Mouse (Mus musculus) CH12.LX (cell line): ENCODE results near the gene Cblb. TPM values are rescaled to one million over a fixed set of nuclear protein-coding genes. Genes with fewer than 3 reads are reported as not detected.

Source experiments
- DNase-seq: peaks from one replicate; pipeline ENCODE4 v3.0.0-alpha.2; 2013; ENCODE audit errors: extremely low read depth
- H3K27ac ChIP-seq: 2 replicates; pipeline ENCODE4 v1.5.1; 2012; ENCODE audit warnings: low read depth, mild to moderate bottlenecking, control low read depth, moderate library complexity; ENCODE audit not compliant: insufficient read depth
- H3K27me3 ChIP-seq: replicated peaks from 2 replicates; pipeline ENCODE3; 2012; ENCODE audit warnings: inconsistent platforms
- H3K36me3 ChIP-seq, 2 experiments: replicated peaks in 1 of 2; 2 replicates each; pipeline versions ENCODE3 to v1.6.1; 2012; ENCODE audit warnings: inconsistent platforms in 1 of 2, low read length in 1 of 2, mild to moderate bottlenecking in 1 of 2, mixed read lengths in 1 of 2, moderate library complexity in 1 of 2; ENCODE audit not compliant: control insufficient read depth in 1 of 2, insufficient read depth in 1 of 2
- H3K4me1 ChIP-seq, 2 experiments: 2 replicates each; pipeline ENCODE4 v1.6.1; 2012; ENCODE audit warnings: inconsistent platforms in 1 of 2, moderate library complexity in 1 of 2; ENCODE audit not compliant: insufficient read depth in 2 of 2, control insufficient read depth in 1 of 2
- H3K4me2 ChIP-seq: 2 replicates; pipeline ENCODE4 v1.6.1; 2012; ENCODE audit warnings: low read depth, mild to moderate bottlenecking, control low read depth; ENCODE audit not compliant: poor library complexity, insufficient read depth, severe bottlenecking
- H3K4me3 ChIP-seq, 3 experiments: fragments of 150-350 bp in 1 of 3; sonication (generic) in 1 of 3; replicated peaks in 1 of 3; 2 replicates each; pipeline versions ENCODE3 to v1.5.1; 2011 to 2012; ENCODE audit warnings: low read depth in 2 of 3, low read length in 2 of 3, mild to moderate bottlenecking in 2 of 3, moderate library complexity in 2 of 3, control low read depth in 1 of 3, improper control_type of control experiment in 1 of 3, inconsistent platforms in 1 of 3, mixed read lengths in 1 of 3; ENCODE audit not compliant: poor library complexity in 1 of 3
- H3K79me2 ChIP-seq: replicated peaks from 2 replicates; pipeline ENCODE4 v1.6.1; 2012; ENCODE audit warnings: mild to moderate bottlenecking, moderate library complexity; ENCODE audit not compliant: control insufficient read depth, poor library complexity, insufficient read depth, severe bottlenecking; ENCODE audit errors: extremely low read depth
- H3K9ac ChIP-seq: 2 replicates; pipeline ENCODE4 v1.6.1; 2012; ENCODE audit warnings: low read depth, mild to moderate bottlenecking, control low read depth, moderate library complexity; ENCODE audit not compliant: insufficient read depth
- H3K9me3 ChIP-seq: replicated peaks from 2 replicates; pipeline ENCODE3; 2012; ENCODE audit warnings: low read length, inconsistent platforms, mixed read lengths
- BHLHE40 ChIP-seq: IDR thresholded peaks from 2 replicates; pipeline ENCODE4 v1.6.1; 2011; ENCODE audit warnings: mild to moderate bottlenecking, low read depth, low read length, improper control_type of control experiment
- CHD2 ChIP-seq: IDR thresholded peaks from 2 replicates; pipeline ENCODE4 v1.6.1; 2011; ENCODE audit warnings: low read length, improper control_type of control experiment
- CTCF ChIP-seq, 2 experiments: IDR thresholded peaks in 1 of 2; conservative IDR thresholded peaks in 1 of 2; 2 replicates each; pipeline ENCODE4 v1.5.1; 2011 to 2012; ENCODE audit warnings: low read depth in 2 of 2, low read length in 2 of 2, improper control_type of control experiment in 1 of 2, inconsistent platforms in 1 of 2, mild to moderate bottlenecking in 1 of 2, moderate library complexity in 1 of 2
- E2F4 ChIP-seq: IDR thresholded peaks from 2 replicates; pipeline ENCODE4 v1.6.1; 2011; ENCODE audit warnings: low read depth, low read length, improper control_type of control experiment; ENCODE audit not compliant: insufficient replicate concordance
- IRF4 ChIP-seq: IDR thresholded peaks from 2 replicates; pipeline ENCODE4 v1.6.1; 2014; ENCODE audit warnings: low read depth, mild to moderate bottlenecking, inconsistent platforms, low read length, improper control_type of control experiment
- JUND ChIP-seq: conservative IDR thresholded peaks from 2 replicates; pipeline ENCODE4 v1.6.1; 2011; ENCODE audit warnings: low read depth, low read length, improper control_type of control experiment
- KAT2A ChIP-seq: IDR thresholded peaks from 2 replicates; pipeline ENCODE4 v1.6.1; 2012; ENCODE audit warnings: low read length, improper control_type of control experiment, inconsistent platforms; ENCODE audit not compliant: insufficient replicate concordance
- NELFE ChIP-seq: IDR thresholded peaks from 2 replicates; pipeline ENCODE4 v1.6.1; 2011; ENCODE audit warnings: low read depth, low read length, improper control_type of control experiment
- NRF1 ChIP-seq: IDR thresholded peaks from 2 replicates; pipeline ENCODE4 v1.6.1; 2014; ENCODE audit warnings: low read depth, mild to moderate bottlenecking, inconsistent platforms, low read length, improper control_type of control experiment, moderate library complexity
- PAX5 ChIP-seq: IDR thresholded peaks from 2 replicates; pipeline ENCODE4 v1.6.1; 2012; ENCODE audit warnings: low read length, inconsistent platforms, mixed read lengths
- POLR2AphosphoS2 ChIP-seq: IDR thresholded peaks from 2 replicates; pipeline ENCODE4 v1.6.1; 2011; ENCODE audit warnings: low read depth, low read length, improper control_type of control experiment
- RCOR1 ChIP-seq: conservative IDR thresholded peaks from 2 replicates; pipeline ENCODE4 v1.6.1; 2012; ENCODE audit warnings: low read depth, mild to moderate bottlenecking, inconsistent platforms, low read length, improper control_type of control experiment
- SIN3A ChIP-seq: IDR thresholded peaks from 2 replicates; pipeline ENCODE4 v1.6.1; 2012; ENCODE audit warnings: low read length, improper control_type of control experiment, inconsistent platforms
- SMC3 ChIP-seq: IDR thresholded peaks from 2 replicates; pipeline ENCODE4 v1.6.1; 2011; ENCODE audit warnings: low read depth, low read length, improper control_type of control experiment
- TCF12 ChIP-seq: IDR thresholded peaks from 2 replicates; pipeline ENCODE4 v1.6.1; 2014; ENCODE audit warnings: low read depth, mild to moderate bottlenecking, inconsistent platforms, low read length, improper control_type of control experiment
- USF1 ChIP-seq: IDR thresholded peaks from 2 replicates; pipeline ENCODE4 v1.6.1; 2014; ENCODE audit warnings: low read depth, mild to moderate bottlenecking, inconsistent platforms, low read length, improper control_type of control experiment
- USF2 ChIP-seq: conservative IDR thresholded peaks from 2 replicates; pipeline ENCODE4 v1.6.1; 2011; ENCODE audit warnings: low read depth, low read length, improper control_type of control experiment
- ZKSCAN1 ChIP-seq: IDR thresholded peaks from 2 replicates; pipeline ENCODE4 v1.6.1; 2012; ENCODE audit warnings: low read depth, inconsistent platforms, low read length, improper control_type of control experiment, borderline replicate concordance
- ZMIZ1 ChIP-seq: IDR thresholded peaks from 2 replicates; pipeline ENCODE4 v1.6.1; 2012; ENCODE audit warnings: low read depth, mild to moderate bottlenecking, inconsistent platforms, low read length, improper control_type of control experiment
- dilution Hi-C: fragments of 300-500 bp; cut with MboI; formaldehyde crosslinking; loops from 2 replicates; pipeline ENCODE4 v1.14.3; 2020; ENCODE audit warnings: low sequenced_read_pairs; ENCODE audit not compliant: extremely low pct_unique_long_range_greater_than_20kb, extremely low pct_ligation_motif_present
- in situ Hi-C: fragments of 300-500 bp; cut with MboI; formaldehyde crosslinking; loops from 3 replicates; pipeline ENCODE4 v1.14.3; 2019; ENCODE audit warnings: low sequenced_read_pairs, low pct_ligation_motif_present, low pct_unique_long_range_greater_than_20kb, mixed read lengths
- polyA plus RNA-seq: library from polyadenylated mRNA; unstranded; fragments of >175 nt; gene quantifications from 2 replicates; pipeline ENCODE4 v1.2.1, GENCODE M21; 2012; ENCODE audit warnings: low read depth; ENCODE audit not compliant: insufficient read length
- total RNA-seq, 2 experiments: library from RNA; depleted of rRNA; stranded (reverse); fragments of 300-350 nt in 1 of 2; fragments of >200 nt in 1 of 2; gene quantifications; 2 replicates each; pipeline ENCODE4 v1.2.3; 2012 to 2014

Cblb gene
- total and polyA plus RNA-seq, 3 experiments, result 3.5 to 18.9 (median 6.3) TPM

DNA sequence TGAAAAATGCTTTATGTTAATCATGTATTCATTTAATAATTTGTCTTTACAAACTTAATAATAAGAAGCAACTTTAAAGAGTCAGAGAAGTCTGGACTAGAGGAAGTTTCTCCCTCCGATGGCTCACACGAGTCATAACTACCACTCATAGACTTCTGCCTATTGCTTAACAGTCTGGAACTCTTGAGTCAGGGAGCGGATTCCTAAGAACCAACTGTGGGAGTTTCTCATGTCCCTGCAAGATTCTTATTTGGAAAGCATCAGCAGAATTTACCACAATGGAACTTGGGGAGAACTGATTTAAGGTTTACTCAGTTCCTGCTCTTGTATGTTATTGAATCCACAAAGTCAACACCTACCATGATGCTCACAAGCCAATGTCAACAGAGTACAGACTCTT, 31.0 kb upstream of the Cblb start:
- DNase-seq, result no peak
- Histone ChIP-seq H3K4me2 (no peak overlapping the region), H3K4me3 (no peak overlapping the region), H3K36me3 (no peaks in the 10 kb centered on the region)
- in situ Hi-C loops, result no loop called here
- TF ChIP-seq NRF1, result no peak
- TF ChIP-seq, all 38 proteins: peak for 0
- Histone ChIP-seq H3K9ac (no peak overlapping the region), H3K27me3 (no peaks in the 10 kb centered on the region), H3K27ac (no peak overlapping the region), H3K4me1 (peaks cover 0 to 4% of the 10 kb centered on the region in 2 experiments; a peak in 1 of 4 replicates), H3K9me3 (no peaks in the 10 kb centered on the region), H3K79me2 (no peaks in the 10 kb centered on the region)
- dilution Hi-C loops, result no loop called here

DNA sequence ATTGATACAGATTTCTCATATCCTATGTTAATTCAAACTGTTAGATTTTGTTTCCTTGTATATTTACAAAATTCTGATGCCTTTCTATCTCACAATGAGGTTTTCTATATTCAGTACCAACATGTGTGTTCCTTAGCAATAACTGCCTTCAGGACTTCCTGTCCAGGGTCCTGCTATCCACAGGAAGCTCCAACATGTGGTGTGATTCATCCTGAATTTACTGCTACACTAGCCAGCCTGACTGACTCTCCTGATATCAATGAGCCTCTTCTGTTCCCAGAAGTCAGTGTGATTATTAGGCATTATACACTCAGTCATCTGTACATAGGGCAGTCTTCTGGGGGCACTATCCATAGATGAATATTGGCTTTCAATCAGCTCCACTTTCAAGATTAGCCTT, 30.2 kb upstream of the Cblb start:
- Histone ChIP-seq H3K79me2 (no peaks in the 10 kb centered on the region), H3K9ac (no peak overlapping the region), H3K4me1 (peaks cover 0 to 4% of the 10 kb centered on the region in 2 experiments; a peak in 1 of 4 replicates), H3K27me3 (no peaks in the 10 kb centered on the region), H3K36me3 (no peaks in the 10 kb centered on the region), H3K9me3 (no peaks in the 10 kb centered on the region), H3K4me3 (no peak overlapping the region), H3K27ac (no peak overlapping the region), H3K4me2 (no peak overlapping the region)
- in situ Hi-C loops, result no loop called here
- dilution Hi-C loops, result no loop called here
- DNase-seq, result no peak
- TF ChIP-seq CHD2 (no peak), SIN3A (no peak), NELFE (no peak), E2F4 (no peak), TCF12 (no peak), KAT2A (no peak), NRF1 (no peak), ZKSCAN1 (no peak), USF1 (no peak), USF2 (no peak)

DNA sequence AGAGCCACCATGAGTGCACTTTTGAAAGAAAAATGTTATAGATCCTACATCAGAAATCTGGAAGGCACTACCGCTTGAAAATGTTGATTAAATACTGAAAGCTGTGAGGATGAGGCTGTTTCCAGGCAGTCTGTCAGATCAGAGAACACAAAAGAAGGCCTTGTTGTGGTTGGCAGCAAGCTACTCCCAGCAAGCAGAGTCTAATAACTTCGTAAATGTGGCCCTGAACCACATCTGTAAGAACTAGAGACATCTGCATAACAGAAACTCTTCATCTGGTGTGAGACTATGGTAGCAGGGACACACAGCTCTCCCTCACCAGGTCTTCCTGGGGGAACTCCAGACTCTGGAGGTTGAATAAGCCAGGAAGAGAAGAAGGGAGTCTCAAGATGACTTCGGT, 24.0 kb upstream of the Cblb start:
- no peak overlapping the region for H3K9ac ChIP-seq
- H3K4me1 ChIP-seq, result peaks cover 4 to 5% of the 10 kb centered on the region in 2 experiments; a peak in 2 of 4 replicates
- no peak for DNase-seq
- dilution Hi-C loops (no loop called here), in situ Hi-C loops (no loop called here)
- H3K27me3 ChIP-seq, result no peaks in the 10 kb centered on the region
- H3K4me3 ChIP-seq, result no peak overlapping the region
- TF ChIP-seq NRF1, result no peak
- no peak for TF ChIP-seq E2F4
- no peak for TF ChIP-seq ZMIZ1
- TF ChIP-seq ZKSCAN1, result no peak
- TF ChIP-seq CHD2, result no peak
- no peak for TF ChIP-seq PAX5
- TF ChIP-seq POLR2AphosphoS2, result no peak
- TF ChIP-seq JUND, result no peak
- TF ChIP-seq IRF4, result no peak
- TF ChIP-seq RCOR1, result no peak
- TF ChIP-seq SMC3, result no peak
- no peak for TF ChIP-seq BHLHE40
- TF ChIP-seq CTCF (conservative IDR thresholded peaks at IDR 0.05 in 1 of 2, IDR thresholded peaks at IDR 0.05 in 1 of 2; ENCODE audit: low read depth in 2 of 2, low read length in 2 of 2), result no peak
- H3K9me3 ChIP-seq, result no peaks in the 10 kb centered on the region
- H3K27ac ChIP-seq, result no peak overlapping the region
- no peak overlapping the region for H3K4me2 ChIP-seq
- H3K36me3 ChIP-seq, result no peaks in the 10 kb centered on the region
- H3K79me2 ChIP-seq, result no peaks in the 10 kb centered on the region
